Mouse (Mus musculus): ENCODE results near the gene Adarb2.

GRCm38 (mm10) chr13:8493363-8493762, 290.7 kb downstream of the Adarb2 start:
- TF ChIP-seq CTCF (IDR thresholded peaks at IDR 0.05; ENCODE audit: low read depth) (no peak), EP300 (optimal IDR thresholded peaks at IDR 0.05) (no peak)
